Mouse (Mus musculus): ENCODE measurements at regions not wholly inside any gene's neighbourhood (a gene's known extent, or its start where the extent isn't known, plus 50 kb on each side); places are given as distances from the start of the nearest gene placed in this dataset.

- WGBS (ENCODE audit: insufficient replicate concordance), result 44% methylated on average over 2 of the region's 2 CpGs
- H3K9ac ChIP-seq (replicated peaks), result no peak overlapping the region
- H3K9me3 ChIP-seq (ENCODE audit: control insufficient read depth, low read length), result no peaks in the 10 kb centered on the region
- DNase-seq (ENCODE audit: low read depth in 3 of 3, low spot score in 3 of 3) (no peak), ATAC-seq (ENCODE audit: insufficient read depth) (no peak)
- H3K4me1 ChIP-seq (replicated peaks; ENCODE audit: control insufficient read depth in 2 of 2, insufficient read depth in 2 of 2, low read length in 1 of 2), result no peaks in the 10 kb centered on the region
- no peak overlapping the region for H3K4me2 ChIP-seq (ENCODE audit: low read depth)
- no peaks in the 10 kb centered on the region for H3K27me3 ChIP-seq (ENCODE audit: control insufficient read depth, insufficient read depth, low read length)
- no peak overlapping the region for H3K4me3 ChIP-seq (ENCODE audit: insufficient read depth in 1 of 2, low read depth in 2 of 2, low read length in 2 of 2)
- no peak overlapping the region for H3K27ac ChIP-seq
- no peaks in the 10 kb centered on the region for H3K36me3 ChIP-seq (replicated peaks; ENCODE audit: control insufficient read depth, insufficient read depth, low read depth)
- TF ChIP-seq CTCF (IDR thresholded peaks at IDR 0.05; ENCODE audit: low read depth), result no peak
These were observed 430.8 kb upstream of the Lsamp start for GRCm38 (mm10) chr16:39553316-39553715.

- H3K36me3 ChIP-seq (replicated peaks; ENCODE audit: control insufficient read depth, insufficient read depth, low read depth), result no peaks in the 10 kb centered on the region
These were observed 407.5 kb upstream of the Lsamp start for GRCm38 (mm10) chr16:39576620-39577019.

DNA sequence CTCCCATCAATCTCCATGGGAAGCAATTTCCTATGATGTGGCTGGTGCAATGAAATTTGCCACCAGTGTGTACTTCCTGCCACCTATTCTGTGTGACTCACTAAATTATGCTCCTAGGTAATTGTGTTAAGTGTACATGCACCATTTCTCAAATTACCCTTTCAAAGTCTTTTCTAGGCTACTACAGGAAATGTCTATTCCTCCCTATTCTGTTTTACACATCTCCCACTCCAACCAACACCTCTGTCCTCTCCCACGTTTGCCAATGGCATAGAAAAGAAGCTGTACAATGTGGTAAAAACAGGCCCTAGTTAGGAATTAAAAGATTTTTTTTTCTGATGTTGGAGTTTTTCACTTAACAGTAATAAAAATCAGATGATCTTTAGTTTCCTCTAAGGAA lies 404.5 kb upstream of the Lsamp start:
- no peak for ATAC-seq (ENCODE audit: insufficient read depth)
- no peak for TF ChIP-seq CTCF (IDR thresholded peaks at IDR 0.05; ENCODE audit: low read depth)
- TF ChIP-seq EP300 (IDR thresholded peaks at IDR 0.05; ENCODE audit: low read depth), result no peak
- H3K4me2 ChIP-seq (ENCODE audit: low read depth), result no peak overlapping the region
- no peak overlapping the region for H3K4me3 ChIP-seq (ENCODE audit: insufficient read depth in 1 of 2, low read depth in 2 of 2, low read length in 2 of 2)
- 29% methylated on average over 1 of the region's 1 CpGs for WGBS (ENCODE audit: insufficient replicate concordance)
- no peaks in the 10 kb centered on the region for H3K27me3 ChIP-seq (ENCODE audit: control insufficient read depth, insufficient read depth, low read length)
- H3K36me3 ChIP-seq (replicated peaks; ENCODE audit: control insufficient read depth, insufficient read depth, low read depth), result no peaks in the 10 kb centered on the region
- H3K9ac ChIP-seq (replicated peaks), result no peak overlapping the region
- no peak overlapping the region for H3K27ac ChIP-seq
- no peak for DNase-seq (ENCODE audit: low read depth in 3 of 3, low spot score in 3 of 3)
- no peaks in the 10 kb centered on the region for H3K9me3 ChIP-seq (ENCODE audit: control insufficient read depth, low read length)
- H3K4me1 ChIP-seq (replicated peaks; ENCODE audit: control insufficient read depth in 2 of 2, insufficient read depth in 2 of 2, low read length in 1 of 2), result no peaks in the 10 kb centered on the region

More at GRCm38 (mm10) chr16:39576620-39577019, 407.5 kb upstream of the Lsamp start:
- Histone ChIP-seq H3K27me3 (ENCODE audit: control insufficient read depth, insufficient read depth, low read length) (no peaks in the 10 kb centered on the region), H3K9me3 (ENCODE audit: control insufficient read depth, low read length) (no peaks in the 10 kb centered on the region), H3K4me3 (ENCODE audit: insufficient read depth in 1 of 2, low read depth in 2 of 2, low read length in 2 of 2) (no peak overlapping the region), H3K9ac (replicated peaks) (no peak overlapping the region), H3K4me1 (replicated peaks; ENCODE audit: control insufficient read depth in 2 of 2, insufficient read depth in 2 of 2, low read length in 1 of 2) (no peaks in the 10 kb centered on the region), H3K4me2 (ENCODE audit: low read depth) (no peak overlapping the region), H3K27ac (no peak overlapping the region)
- no peak for ATAC-seq (ENCODE audit: insufficient read depth)
- TF ChIP-seq EP300 (IDR thresholded peaks at IDR 0.05; ENCODE audit: low read depth) (no peak), CTCF (IDR thresholded peaks at IDR 0.05; ENCODE audit: low read depth) (no peak)
- 70% methylated on average over 6 of the region's 6 CpGs for WGBS (ENCODE audit: insufficient replicate concordance)
- no peak for DNase-seq (ENCODE audit: low read depth in 3 of 3, low spot score in 3 of 3)

Measured in liver, embryonic 14.5 days (tissue).